Mouse (Mus musculus) bone marrow, adult 2 months (tissue): ENCODE results near the gene Ubxn1. TPM values are rescaled to one million over a fixed set of nuclear protein-coding genes. Genes with fewer than 3 reads are reported as not detected.

Source experiments
- H3K27ac ChIP-seq: fragments of 200-500 bp; 2 replicates; pipeline ENCODE4 v1.5.1; 2012; ENCODE audit warnings: low read depth, mild to moderate bottlenecking, control low read depth, inconsistent platforms, low read length; ENCODE audit not compliant: control insufficient read depth, poor library complexity, insufficient read depth
- H3K4me1 ChIP-seq: fragments of 200-500 bp; 2 replicates; pipeline ENCODE4 v1.6.1; 2011; ENCODE audit warnings: low read length; ENCODE audit not compliant: control insufficient read depth, insufficient read depth
- H3K4me3 ChIP-seq: fragments of 200-500 bp; replicated peaks from 2 replicates; pipeline ENCODE3; 2011; ENCODE audit warnings: mild to moderate bottlenecking, low read depth, low read length, control low read depth; ENCODE audit not compliant: control insufficient read depth
- CTCF ChIP-seq: fragments of 200-500 bp; IDR thresholded peaks from 2 replicates; pipeline ENCODE4 v1.5.1; 2011; ENCODE audit warnings: low read length, control low read depth; ENCODE audit not compliant: control insufficient read depth, insufficient read depth
- POLR2A ChIP-seq: fragments of 200-500 bp; IDR thresholded peaks from 2 replicates; pipeline ENCODE4 v1.6.1; 2011; ENCODE audit warnings: low read depth, mild to moderate bottlenecking, control low read depth, low read length, borderline replicate concordance; ENCODE audit not compliant: control insufficient read depth
- WGBS: fragments of 180-500 bp; shearing (Covaris S2); methylation state at CpG from one replicate; pipeline ENCODE4 v1.1.7; 2018; 5-methylcytosine and 5-hydroxymethylcytosine counted together
- polyA plus RNA-seq: library from polyadenylated mRNA; stranded (reverse); fragments of >200 nt; gene quantifications from 2 replicates; pipeline ENCODE4 v1.2.4, GENCODE M21; 2011; ENCODE audit warnings: low replicate concordance; ENCODE audit not compliant: missing spikeins, insufficient read depth, insufficient read length

Ubxn1 gene
- polyA plus RNA-seq, 1 experiment, result 110 TPM

GRCm38 (mm10) chr19:8920836-8921291 is 49.6 kb downstream of the Ubxn1 start:
- TF ChIP-seq POLR2A, result no peak
- no peak for TF ChIP-seq CTCF
- Histone ChIP-seq H3K4me3 (peak overlapping the region; percentile 91), H3K27ac (peak overlapping the region; percentile 86), H3K4me1 (peaks cover 3% of the 10 kb centered on the region; the same call in 1 of the 2 replicates)
- under 1% methylated on average over 6 of the region's 6 CpGs for WGBS

- TF ChIP-seq POLR2A, result no peak
- no peak for TF ChIP-seq CTCF
- WGBS, result 56% methylated on average over 9 of the region's 9 CpGs
- peak overlapping the region; percentile 43 for H3K4me3 ChIP-seq
- H3K4me1 ChIP-seq, result peaks cover 3% of the 10 kb centered on the region; the same call in 1 of the 2 replicates
- H3K27ac ChIP-seq, result no peak overlapping the region
These were observed 50.4 kb downstream of the Ubxn1 start for GRCm38 (mm10) chr19:8921741-8922140.

Other genes with a start within 250 kb of the Ubxn1 start
- gene Chrm1, start 207.7 kb upstream of the Ubxn1 start, polyA plus RNA-seq, result 0.32 TPM in 1 of 2 replicates, not detected in the other
- 58.4 and 65.7 TPM in 2 replicates for gene Slc3a2, start 148.1 kb upstream of the Ubxn1 start, polyA plus RNA-seq
- gene Wdr74, start 135.7 kb upstream of the Ubxn1 start, polyA plus RNA-seq, result 40.8 and 121 TPM in 2 replicates
- 3.4 and 3.7 TPM in 2 replicates for gene 1700092M07Rik, start 130.8 kb upstream of the Ubxn1 start, polyA plus RNA-seq
- gene Stx5a, start 130.1 kb upstream of the Ubxn1 start, polyA plus RNA-seq, result 62.1 and 83.9 TPM in 2 replicates
- 488 and 589 TPM in 2 replicates for gene Nxf1, start 114.4 kb upstream of the Ubxn1 start, polyA plus RNA-seq
- gene Tmem223, start 100.5 kb upstream of the Ubxn1 start, polyA plus RNA-seq, result 27.1 and 53.1 TPM in 2 replicates
- 52.1 and 62.1 TPM in 2 replicates for gene Tmem179b, start 97.0 kb upstream of the Ubxn1 start, polyA plus RNA-seq
- gene Taf6l, start 85.1 kb upstream of the Ubxn1 start, polyA plus RNA-seq, result 6.4 and 14.7 TPM in 2 replicates
- 38.0 and 61.1 TPM in 2 replicates for gene Polr2g, start 72.9 kb upstream of the Ubxn1 start, polyA plus RNA-seq
- gene Zbtb3, start 68.9 kb upstream of the Ubxn1 start, polyA plus RNA-seq, result 1.1 and 3.0 TPM in 2 replicates
- 18.1 and 20.3 TPM in 2 replicates for gene Ttc9c, start 52.2 kb upstream of the Ubxn1 start, polyA plus RNA-seq
- gene Hnrnpul2, start 51.5 kb upstream of the Ubxn1 start, polyA plus RNA-seq, result 62.2 and 84.9 TPM in 2 replicates
- 6.4 and 8.2 TPM in 2 replicates for gene AC129217.1, start 41.7 kb upstream of the Ubxn1 start, polyA plus RNA-seq
- gene Bscl2, start 34.0 kb upstream of the Ubxn1 start, polyA plus RNA-seq, result 19.8 and 46.2 TPM in 2 replicates
- 1.5 TPM in 1 of 2 replicates, not detected in the other for gene Gng3, start 32.3 kb upstream of the Ubxn1 start, polyA plus RNA-seq
- 0.40 and 0.62 TPM in 2 replicates for gene Lrrn4cl, start 20.7 kb upstream of the Ubxn1 start, polyA plus RNA-seq
- gene Uqcc3, start 9.4 kb downstream of the Ubxn1 start, polyA plus RNA-seq, result 25.7 and 27.0 TPM in 2 replicates
- gene Lbhd1, start 12.2 kb downstream of the Ubxn1 start, polyA plus RNA-seq, result 1.6 and 2.1 TPM in 2 replicates
- gene Gm49403, start 12.4 kb downstream of the Ubxn1 start, polyA plus RNA-seq, result not detected in 2 replicates
- gene 1810009A15Rik, start 17.4 kb downstream of the Ubxn1 start, polyA plus RNA-seq, result 50.8 and 83.6 TPM in 2 replicates
- gene Gm49416, start 17.4 kb downstream of the Ubxn1 start, polyA plus RNA-seq, result not detected in 2 replicates
- 6.7 and 12.1 TPM in 2 replicates for gene Ints5, start 21.5 kb downstream of the Ubxn1 start, polyA plus RNA-seq
- 41.4 and 61.7 TPM in 2 replicates for gene Ganab, start 26.6 kb downstream of the Ubxn1 start, polyA plus RNA-seq
- 45.8 and 58.5 TPM in 2 replicates for gene B3gat3, start 48.9 kb downstream of the Ubxn1 start, polyA plus RNA-seq
- 3.6 and 9.7 TPM in 2 replicates for gene Rom1, start 57.9 kb downstream of the Ubxn1 start, polyA plus RNA-seq
- gene Eml3, start 58.1 kb downstream of the Ubxn1 start, polyA plus RNA-seq, result 31.1 and 54.7 TPM in 2 replicates
- 67.4 and 91.6 TPM in 2 replicates for gene Mta2, start 70.4 kb downstream of the Ubxn1 start, polyA plus RNA-seq
- gene Tut1, start 82.4 kb downstream of the Ubxn1 start, polyA plus RNA-seq, result 10.7 and 19.1 TPM in 2 replicates
- gene Eef1g, start 95.5 kb downstream of the Ubxn1 start, polyA plus RNA-seq, result 129 and 224 TPM in 2 replicates
- gene Ahnak, start 117.8 kb downstream of the Ubxn1 start, polyA plus RNA-seq, result 17.4 and 40.1 TPM in 2 replicates
- 37.7 TPM in 1 of 2 replicates, not detected in the other for gene Scgb1a1, start 216.5 kb downstream of the Ubxn1 start, polyA plus RNA-seq